Mouse (Mus musculus): ENCODE data around the gene Glt8d1. TPM values are rescaled to one million over a fixed set of nuclear protein-coding genes. Genes with fewer than 3 reads are reported as not detected.

Glt8d1 gene
- total RNA-seq (2022): 10 to 100 TPM; 41.3 to 55.0 (median 48.5) TPM

DNA sequence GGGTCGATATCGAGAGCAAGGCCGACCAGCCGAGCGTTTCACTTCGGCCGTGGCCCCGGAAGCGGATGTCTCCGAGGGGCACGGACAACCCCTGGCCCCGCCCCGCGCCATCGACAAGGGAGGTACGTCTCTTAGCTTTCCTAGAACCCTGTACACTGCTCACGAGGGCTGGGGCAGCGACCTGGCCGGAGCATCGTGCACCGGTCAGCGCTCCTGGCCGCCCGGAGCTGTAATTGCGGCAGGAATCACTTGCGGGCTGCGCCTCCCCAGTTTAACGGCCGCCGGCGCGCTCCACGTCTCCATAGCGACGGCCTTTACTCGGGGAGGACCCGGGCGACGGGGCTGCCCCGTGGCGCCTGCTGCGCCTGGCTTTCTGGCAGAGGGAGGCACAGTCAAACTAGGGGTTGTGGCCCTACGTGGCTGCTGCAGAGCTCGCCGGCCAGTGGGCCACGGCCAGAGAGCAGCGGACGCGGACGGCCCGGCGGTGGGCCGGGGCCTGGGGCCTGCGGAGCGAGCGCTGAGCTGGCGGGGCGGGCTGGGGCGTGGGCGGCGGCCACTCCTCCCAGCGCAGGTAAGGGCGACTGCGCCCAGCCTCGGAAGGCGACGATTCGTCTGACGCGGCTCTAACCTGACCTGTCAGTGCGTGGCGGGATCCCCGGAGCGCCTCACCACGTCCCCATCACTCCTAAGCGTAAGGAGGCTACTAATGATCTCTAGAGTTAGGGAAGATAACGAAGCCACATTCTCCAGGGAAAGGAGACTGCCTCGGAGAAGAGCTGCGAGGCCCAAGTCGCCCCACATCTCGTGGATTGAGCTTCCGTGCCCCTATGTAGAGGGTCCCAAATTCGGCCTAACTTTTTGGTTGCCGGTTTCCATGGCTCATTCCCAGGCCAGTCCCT is at the start of gene Glt8d1, which contains the start of gene Spcs1:
Glt8d1 (plus strand) TSS at position 94 of the 899 bp plus-strand sequence.
Spcs1 (minus strand) TSS at position 366 of the 899 bp plus-strand sequence.
- peak; percentile 76 to 85 for DNase-seq (ENCODE audit: low spot score in 2 of 2)

GRCm38 (mm10) chr14:30958517-30958916 is 42.7 kb upstream of the Glt8d1 start:
- DNase-seq (ENCODE audit: low spot score in 2 of 2): no peak

GRCm38 (mm10) chr14:30959031-30959430 is 42.2 kb upstream of the Glt8d1 start:
- DNase-seq (ENCODE audit: low spot score in 2 of 2): no peak

GRCm38 (mm10) chr14:30960366-30960765 is 40.8 kb upstream of the Glt8d1 start:
- no peak for DNase-seq (ENCODE audit: low spot score in 2 of 2)

DNA sequence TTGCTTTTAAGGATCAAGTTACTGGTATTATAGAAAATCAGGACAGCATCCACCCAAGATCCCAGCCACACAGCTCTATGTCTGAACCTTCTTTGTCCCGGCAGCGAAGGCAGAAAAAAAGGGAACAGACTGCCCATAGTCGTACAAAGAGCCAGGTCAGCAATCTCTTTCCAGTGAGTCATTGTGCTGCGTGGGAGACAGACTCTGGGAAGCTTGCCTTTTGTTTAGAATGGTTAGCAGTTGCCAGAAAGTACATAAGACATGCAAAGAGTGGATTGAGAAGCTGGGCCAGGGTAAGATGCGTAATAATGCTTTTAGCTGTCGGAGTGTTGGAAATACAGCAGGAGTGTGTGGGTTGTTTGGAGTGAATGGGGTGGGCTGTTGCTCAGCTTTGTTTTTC is 27.0 kb upstream of the Glt8d1 start:
- DNase-seq (ENCODE audit: low spot score in 2 of 2): peak; percentile 62 to 72

DNA sequence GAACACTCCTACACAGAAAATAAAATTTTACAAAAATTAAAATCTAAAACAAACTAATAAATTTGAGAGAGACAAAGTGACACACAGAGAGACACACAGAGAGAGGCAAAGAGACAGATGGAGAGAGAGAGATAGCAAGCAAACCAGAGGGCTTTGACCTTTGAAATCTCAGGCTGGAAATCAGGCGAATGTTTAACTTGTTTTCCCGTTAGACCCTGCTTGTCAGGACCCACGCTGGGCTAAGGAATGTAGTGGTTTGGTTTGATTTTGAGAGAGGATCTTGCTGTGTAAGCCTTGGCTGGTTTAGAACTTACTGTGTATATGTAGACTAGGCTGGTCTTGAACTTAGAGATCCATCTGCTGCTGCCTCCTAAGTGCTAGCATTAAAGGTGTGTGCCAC is 25.0 kb upstream of the Glt8d1 start:
- DNase-seq (ENCODE audit: low spot score in 2 of 2): no peak

GRCm38 (mm10) chr14:30996417-30996816 is 4.8 kb upstream of the Glt8d1 start:
- no peak for DNase-seq (ENCODE audit: low spot score in 2 of 2)

- DNase-seq (ENCODE audit: low spot score in 2 of 2): no peak
Measured at GRCm38 (mm10) chr14:31000356-31000755, 844 bp upstream of the Glt8d1 start.

DNA sequence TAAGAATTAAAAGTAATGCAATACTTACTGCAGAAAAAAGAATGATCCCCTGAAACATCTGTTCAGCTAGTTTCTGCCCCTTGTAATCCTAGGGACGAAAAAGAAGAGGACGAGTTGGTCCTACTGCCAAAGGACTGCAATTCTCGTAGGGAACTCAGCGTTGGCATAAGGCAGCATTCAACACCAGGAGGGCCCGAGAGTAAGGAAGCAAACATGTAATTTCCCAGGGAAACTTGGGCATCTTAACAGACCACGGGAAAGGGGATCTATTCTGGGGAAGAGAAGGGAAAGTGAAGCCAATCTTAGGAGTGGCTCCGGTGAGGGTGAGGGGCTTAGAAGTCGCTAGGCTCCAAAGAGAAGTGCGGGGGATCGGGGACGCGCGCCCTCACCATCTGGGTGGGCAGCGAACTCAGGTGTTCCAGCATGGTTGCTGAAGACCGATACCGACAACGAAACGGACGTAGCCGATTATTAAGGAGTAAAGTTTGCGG is 339 bp upstream of the Glt8d1 start:
- no peak for DNase-seq (ENCODE audit: low spot score in 2 of 2)

GRCm38 (mm10) chr14:31004527-31004926 is 3.3 kb downstream of the Glt8d1 start:
- no peak for DNase-seq (ENCODE audit: low spot score in 2 of 2)

GRCm38 (mm10) chr14:31006779-31007178 is 5.6 kb downstream of the Glt8d1 start:
- no peak for DNase-seq (ENCODE audit: low spot score in 2 of 2)

- peak in 1 of 2 experiments; percentile 23 for DNase-seq (ENCODE audit: low spot score in 2 of 2)
Measured at GRCm38 (mm10) chr14:31011588-31011987, 10.4 kb downstream of the Glt8d1 start.

DNA sequence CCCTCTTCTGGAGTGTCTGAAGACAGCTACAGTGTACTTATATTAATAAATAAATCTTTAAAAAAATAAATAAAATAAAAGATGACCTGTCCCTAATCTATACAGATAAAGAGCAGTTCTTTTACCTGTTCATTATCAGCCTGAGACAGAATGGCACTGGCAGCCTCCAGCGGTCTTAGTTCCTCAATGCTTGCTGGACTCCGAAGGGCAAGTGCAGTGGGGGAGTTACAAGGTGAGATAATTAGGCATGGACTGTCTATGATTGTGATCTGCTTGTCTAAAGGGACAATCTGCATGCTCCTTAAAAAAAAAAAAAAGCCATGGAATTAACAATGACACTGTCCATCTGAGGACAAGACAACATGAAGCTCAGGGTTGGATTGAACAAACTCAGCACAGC is 12.7 kb downstream of the Glt8d1 start:
- no peak for DNase-seq (ENCODE audit: low spot score in 2 of 2)

DNA sequence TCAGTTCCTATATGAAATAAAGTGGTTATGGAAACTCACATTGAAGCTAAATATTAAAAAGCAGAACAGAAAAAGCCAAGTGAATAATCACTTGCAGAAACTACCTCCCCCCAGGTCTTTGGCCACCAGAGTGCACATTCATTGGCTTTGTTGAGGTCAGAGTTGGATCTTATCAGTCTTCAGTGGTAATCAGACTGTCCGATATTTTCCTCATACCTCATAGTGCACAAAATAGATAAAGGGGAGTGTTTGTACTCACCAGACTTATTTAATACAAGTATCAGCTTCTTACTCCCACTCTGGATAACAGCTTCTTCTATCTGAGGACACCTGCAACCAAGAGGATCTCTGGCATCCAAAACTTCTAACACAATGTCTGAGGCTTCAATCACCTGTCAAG is 14.9 kb downstream of the Glt8d1 start:
- DNase-seq (ENCODE audit: low spot score in 2 of 2): no peak

DNA sequence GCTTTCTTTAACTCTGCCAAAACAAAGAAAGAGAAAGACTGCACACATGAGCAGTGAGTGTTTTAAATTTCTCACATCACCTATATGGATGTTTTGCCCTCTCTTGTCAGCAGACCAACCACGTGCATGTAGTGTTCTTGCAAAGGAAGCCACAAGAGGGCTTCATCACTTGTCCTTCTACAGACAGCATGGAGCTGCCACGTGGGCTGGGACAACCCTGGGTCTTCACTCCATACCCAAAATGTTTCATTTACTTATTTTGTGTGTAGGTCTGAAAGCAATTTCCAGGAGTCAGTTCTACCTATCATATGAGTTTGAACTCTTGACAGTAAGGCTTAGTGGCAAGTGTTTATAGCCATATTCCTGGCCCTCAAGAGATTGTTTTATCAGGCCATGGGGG is 16.7 kb downstream of the Glt8d1 start:
- no peak for DNase-seq (ENCODE audit: low spot score in 2 of 2)

GRCm38 (mm10) chr14:31018860-31019291 is 17.7 kb downstream of the Glt8d1 start, which contains the start of the genes Pbrm1 and Gnl3:
TSS of gene Pbrm1 (plus strand) at chr14:31019138.
TSS of gene Gnl3 (minus strand) at chr14:31019152.
- peak; percentile 93 to 97 for DNase-seq (ENCODE audit: low spot score in 2 of 2)

DNA sequence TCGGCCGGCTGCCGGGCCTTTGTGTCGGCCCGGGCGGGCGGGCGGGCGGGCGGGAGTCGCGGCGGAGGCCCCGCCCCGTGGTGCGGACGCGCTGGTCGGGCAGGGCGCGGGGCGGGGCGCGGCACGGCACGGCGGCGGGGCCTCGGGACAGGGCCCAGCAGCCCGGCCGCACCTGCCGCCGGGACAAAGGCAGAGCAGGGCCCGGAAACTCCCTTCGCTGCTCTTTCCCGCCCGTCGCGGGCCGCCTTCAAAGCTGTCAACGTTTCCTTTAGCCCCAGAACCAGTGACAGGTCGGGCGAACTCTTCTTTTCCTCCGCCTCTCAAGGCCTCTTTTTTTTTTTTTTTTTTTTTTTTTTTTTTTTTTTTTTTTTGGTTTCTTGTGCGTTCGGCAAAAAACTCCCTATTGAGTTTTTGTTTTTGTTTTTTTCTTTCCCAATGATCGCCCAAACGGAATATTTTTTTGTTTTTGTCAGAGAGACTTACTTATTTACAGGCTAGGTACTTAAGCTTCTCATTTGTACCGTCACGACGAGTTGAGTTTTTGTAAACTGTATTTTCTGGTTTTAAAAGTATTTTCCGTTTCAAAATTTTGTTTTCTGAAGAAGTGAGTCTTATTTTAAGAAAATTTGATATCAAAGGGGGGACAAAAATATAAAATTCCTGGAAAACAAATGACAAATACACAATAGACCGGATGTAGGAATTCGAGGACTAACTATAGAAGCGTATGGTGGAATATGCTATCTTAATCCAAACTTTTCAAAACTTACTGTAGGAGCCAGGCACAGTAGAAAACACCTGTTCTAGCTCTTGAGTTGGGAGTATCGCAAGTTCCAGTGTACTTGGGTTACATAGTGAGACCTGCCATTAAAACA is 18.4 kb downstream of the Glt8d1 start:
- DNase-seq (ENCODE audit: low spot score in 2 of 2): no peak

DNA sequence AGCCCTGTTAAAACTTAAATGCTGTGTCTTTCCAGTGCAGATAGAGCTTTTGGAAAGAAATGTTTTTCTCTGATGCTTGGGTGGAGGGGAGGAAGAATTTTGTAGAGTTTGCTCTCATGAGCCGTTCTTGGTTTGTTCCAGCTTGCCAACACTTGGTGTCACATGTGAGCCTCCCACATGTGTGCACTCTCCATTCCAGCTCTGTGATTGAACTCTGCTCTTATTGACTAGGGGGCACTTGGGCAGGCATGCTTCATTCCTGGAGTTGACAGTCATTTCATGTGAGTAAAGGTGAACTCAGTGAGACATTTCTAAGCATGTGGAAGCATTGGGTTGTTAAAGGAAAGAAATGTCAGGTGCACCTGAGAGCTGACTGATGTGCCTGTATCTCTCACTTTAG is 21.4 kb downstream of the Glt8d1 start:
- no peak for DNase-seq (ENCODE audit: low spot score in 2 of 2)

- no peak for DNase-seq (ENCODE audit: low spot score in 2 of 2)
Measured at GRCm38 (mm10) chr14:31025785-31026184, 24.6 kb downstream of the Glt8d1 start.

GRCm38 (mm10) chr14:31045296-31045695 is 44.1 kb downstream of the Glt8d1 start:
- no peak for DNase-seq (ENCODE audit: low spot score in 2 of 2)

- no peak for DNase-seq (ENCODE audit: low spot score in 2 of 2)
Measured at GRCm38 (mm10) chr14:31045817-31046216, 44.6 kb downstream of the Glt8d1 start.

Measured in layer of hippocampus, adult 8-10 months (tissue).